8 mouse cellular contexts compared by ENCODE assay signal in genomic region chr3:65392421-65392817, GRCm38 (mm10). TPM values are rescaled to one million over a fixed set of nuclear protein-coding genes. Genes with fewer than 3 reads are reported as not detected.
A peak's percentile ranks its signal among the peaks of the same experiment; 100 is the strongest.
DNase-seq lines count a peak whose midpoint lies in the region; ATAC-seq and TF ChIP-seq lines count a peak whose summit lies in the region.

Gene Ssr3, minus strand, starts transcription at chr3:65392623.

- H3K27ac ChIP-seq in MEL (ENCODE audit: control insufficient read depth, low read depth, low read length): peak within 1 kb of the TSS; percentile 37
- H3K27ac ChIP-seq in cerebellum, adult 2 months (ENCODE audit: insufficient read depth, low read length): 0 out of 2 replicates have a peak within 1 kb of the TSS, but pooled peaks have one; percentile 34
- H3K27ac ChIP-seq in forebrain, postnatal 0 days (ENCODE audit: low read depth, low read length): peak within 1 kb of the TSS; percentile 88
- peak within 1 kb of the TSS; percentile 86 for H3K27ac ChIP-seq in lung, embryonic 15.5 days

- peak; percentile 68 to 84 for TF ChIP-seq POLR2A in MEL (IDR thresholded peaks at IDR 0.05; ENCODE audit: control insufficient read depth in 1 of 2, insufficient read depth in 1 of 2, low read depth in 1 of 2, low read length in 2 of 2, poor library complexity in 1 of 2)
- TF ChIP-seq POLR2A in cerebellum, adult 2 months (IDR thresholded peaks at IDR 0.05; ENCODE audit: borderline replicate concordance, insufficient read depth, low read length): peak; percentile 84; the same call in 1 of the 2 replicates

- H3K36me3 ChIP-seq in MEL (ENCODE audit: control insufficient read depth in 1 of 2, insufficient read depth in 2 of 2, low read length in 2 of 2): peaks cover 25 to 33% of the 10 kb centered on the region in 2 experiments
- H3K36me3 ChIP-seq in forebrain, postnatal 0 days (ENCODE audit: insufficient read depth): 0 out of 2 replicates have a peak, but pooled peaks cover 6% of the 10 kb centered on the region
- H3K36me3 ChIP-seq in lung, embryonic 15.5 days: peaks cover 23% of the 10 kb centered on the region

- peaks cover 10 to 13% of the 10 kb centered on the region in 2 experiments for H3K4me1 ChIP-seq in MEL (ENCODE audit: control insufficient read depth in 1 of 2, insufficient read depth in 2 of 2, low read length in 2 of 2)
- no peaks in the 10 kb centered on the region for H3K4me1 ChIP-seq in cerebellum, adult 2 months (ENCODE audit: control insufficient read depth, insufficient read depth, low read length)
- peaks cover 5% of the 10 kb centered on the region for H3K4me1 ChIP-seq in forebrain, postnatal 0 days (ENCODE audit: insufficient read depth)
- H3K4me1 ChIP-seq in lung, embryonic 15.5 days: 0 out of 2 replicates have a peak, but pooled peaks cover 7% of the 10 kb centered on the region

- H3K9me3 ChIP-seq in MEL (replicated peaks; ENCODE audit: insufficient read depth, low read length): no peaks in the 10 kb centered on the region
- no peaks in the 10 kb centered on the region for H3K9me3 ChIP-seq in forebrain, postnatal 0 days (ENCODE audit: low read length)
- no peaks in the 10 kb centered on the region for H3K9me3 ChIP-seq in lung, embryonic 15.5 days

- no peak for TF ChIP-seq RAD21 in MEL (IDR thresholded peaks at IDR 0.05; ENCODE audit: low read depth, low read length)

- H3K79me2 ChIP-seq in MEL (ENCODE audit: control insufficient read depth, insufficient read depth, low read length, poor library complexity): peaks cover 30% of the 10 kb centered on the region

- peak within 1 kb of the TSS; percentile 95 for H3K9ac ChIP-seq in MEL (ENCODE audit: control insufficient read depth, low read depth, low read length, poor library complexity, severe bottlenecking)
- peak within 1 kb of the TSS; percentile 83 for H3K9ac ChIP-seq in forebrain, postnatal 0 days
- H3K9ac ChIP-seq in lung, embryonic 15.5 days: peak within 1 kb of the TSS; percentile 93

- no peaks in the 10 kb centered on the region for H3K27me3 ChIP-seq in MEL (ENCODE audit: control insufficient read depth in 1 of 2, insufficient read depth in 2 of 2, low read length in 2 of 2)
- H3K27me3 ChIP-seq in cerebellum, adult 2 months (ENCODE audit: control insufficient read depth, insufficient read depth, low read length): no peaks in the 10 kb centered on the region
- H3K27me3 ChIP-seq in forebrain, postnatal 0 days (ENCODE audit: insufficient read depth, low read length): no peaks in the 10 kb centered on the region
- H3K27me3 ChIP-seq in lung, embryonic 15.5 days: no peaks in the 10 kb centered on the region

- DNase-seq in MEL (ENCODE audit: low read depth, low spot score): peak; percentile 98
- peak; percentile 98 for DNase-seq in cerebellum, adult 2 months
- DNase-seq in forebrain, postnatal 0 days: peak; percentile 98
- peak; percentile 97 for DNase-seq in heart, postnatal 4 days
- peak; percentile 97 to 98 for DNase-seq in layer of hippocampus, adult 8-10 months (ENCODE audit: low spot score in 2 of 2)
- DNase-seq in ovary, adult 18-20 months (ENCODE audit: low spot score): peak; percentile 96
- DNase-seq in thymus, postnatal 0 days (ENCODE audit: low spot score): peak; percentile 96

- peak within 1 kb of the TSS; percentile 97 to 100 for H3K4me3 ChIP-seq in MEL (ENCODE audit: control insufficient read depth in 1 of 2, insufficient read depth in 1 of 2, low read depth in 2 of 2, low read length in 2 of 2)
- H3K4me3 ChIP-seq in cerebellum, adult 2 months (replicated peaks; ENCODE audit: insufficient read depth, low read depth, low read length): peak within 1 kb of the TSS; percentile 72
- H3K4me3 ChIP-seq in forebrain, postnatal 0 days (ENCODE audit: low read depth, low read length): peak within 1 kb of the TSS; percentile 70
- peak within 1 kb of the TSS; percentile 82 for H3K4me3 ChIP-seq in lung, embryonic 15.5 days

- TF ChIP-seq CTCF in MEL (IDR thresholded peaks at IDR 0.05 in 2 of 3, conservative IDR thresholded peaks at IDR 0.05 in 1 of 3; ENCODE audit: control insufficient read depth in 1 of 3, insufficient read depth in 1 of 3, low read depth in 2 of 3, low read length in 3 of 3, poor library complexity in 1 of 3, severe bottlenecking in 1 of 3): no peak
- no peak for TF ChIP-seq CTCF in cerebellum, adult 2 months (IDR thresholded peaks at IDR 0.05; ENCODE audit: borderline replicate concordance, insufficient read depth, low read depth, low read length)
- no peak; the same call in 1 of the 2 replicates for TF ChIP-seq CTCF in forebrain, postnatal 0 days (IDR thresholded peaks at IDR 0.05; ENCODE audit: low read depth)

- ATAC-seq in forebrain, postnatal 0 days: peak; percentile 100
- ATAC-seq in lung, embryonic 15.5 days (ENCODE audit: borderline replicate concordance, extremely low read depth, low FRiP score, low TSS enrichment): peak; percentile 100

- H3K4me2 ChIP-seq in forebrain, postnatal 0 days (ENCODE audit: low read depth): peak within 1 kb of the TSS; percentile 73
- peak within 1 kb of the TSS; percentile 63 for H3K4me2 ChIP-seq in lung, embryonic 15.5 days

- WGBS in cerebellum, adult 2 months: 0% methylated on average over 36 of the region's 36 CpGs
- 3% methylated on average over 36 of the region's 36 CpGs for WGBS in forebrain, postnatal 0 days
- 0% methylated on average over 36 of the region's 36 CpGs for WGBS in lung, embryonic 15.5 days

- TF ChIP-seq EP300 in MEL (IDR thresholded peaks at IDR 0.05; ENCODE audit: low read depth in 1 of 2, low read length in 2 of 2): no peak

TF ChIP-seq in MEL, 35 proteins besides CTCF, POLR2A, EP300 and RAD21 (continues in another document):
- TF ChIP-seq ETS1 (IDR thresholded peaks at IDR 0.05; ENCODE audit: low read depth, low read length) (no peak), MYB (IDR thresholded peaks at IDR 0.05; ENCODE audit: low read depth, low read length) (no peak), E2F4 (IDR thresholded peaks at IDR 0.05; ENCODE audit: borderline replicate concordance, low read depth, low read length) (no peak), NRF1 (IDR thresholded peaks at IDR 0.05; ENCODE audit: insufficient read depth, low read depth, low read length, poor library complexity, severe bottlenecking) (peak; percentile 40; the same call in 1 of the 2 replicates), ELF1 (IDR thresholded peaks at IDR 0.05; ENCODE audit: low read depth, low read length) (peak; percentile 98), NELFE (IDR thresholded peaks at IDR 0.05; ENCODE audit: low read depth, low read length) (peak; percentile 92), TBP (IDR thresholded peaks at IDR 0.05; ENCODE audit: low read depth, low read length) (peak; percentile 80), TAL1 (IDR thresholded peaks at IDR 0.05; ENCODE audit: low read length) (no peak), RCOR1 (IDR thresholded peaks at IDR 0.05; ENCODE audit: low read depth, low read length) (no peak), CHD2 (IDR thresholded peaks at IDR 0.05; ENCODE audit: low read length) (peak; percentile 74), HCFC1 (IDR thresholded peaks at IDR 0.05; ENCODE audit: low read depth, low read length) (peak; percentile 98), CHD1 (IDR thresholded peaks at IDR 0.05; ENCODE audit: low read depth, low read length) (no peak), TCF12 (IDR thresholded peaks at IDR 0.05; ENCODE audit: low read depth, low read length) (peak; percentile 65; the same call in 1 of the 2 replicates), ZMIZ1 (IDR thresholded peaks at IDR 0.05; ENCODE audit: low read depth, low read length) (no peak), MYC (IDR thresholded peaks at IDR 0.05; ENCODE audit: low read depth, low read length) (0 out of 2 replicates have a peak, but pooled peaks have one; percentile 44), JUND (IDR thresholded peaks at IDR 0.05; ENCODE audit: low read depth, low read length) (no peak), POLR2AphosphoS5 (IDR thresholded peaks at IDR 0.05; ENCODE audit: borderline replicate concordance, low read depth, low read length) (no peak), ZNF384 (IDR thresholded peaks at IDR 0.05; ENCODE audit: low read depth, low read length) (no peak), BHLHE40 (IDR thresholded peaks at IDR 0.05; ENCODE audit: borderline replicate concordance, low read depth, low read length) (no peak), SMC3 (IDR thresholded peaks at IDR 0.05; ENCODE audit: low read depth, low read length) (no peak), GATA1 (IDR thresholded peaks at IDR 0.05; ENCODE audit: low read depth, low read length) (no peak), POLR2AphosphoS2 (IDR thresholded peaks at IDR 0.05; ENCODE audit: low read length) (peak; percentile 71; the same call in 1 of the 2 replicates), KAT2A (conservative IDR thresholded peaks at IDR 0.05; ENCODE audit: low read depth, low read length) (peak; percentile 92), ZKSCAN1 (IDR thresholded peaks at IDR 0.05; ENCODE audit: low read depth, low read length) (no peak), MAZ (IDR thresholded peaks at IDR 0.05; ENCODE audit: low read depth, low read length) (no peak), GABPA (IDR thresholded peaks at IDR 0.05; ENCODE audit: low read depth, low read length) (no peak), USF1 (IDR thresholded peaks at IDR 0.05; ENCODE audit: low read depth, low read length) (no peak), MEF2A (IDR thresholded peaks at IDR 0.05; ENCODE audit: extremely low read depth, insufficient replicate concordance, low read depth, low read length, poor library complexity, severe bottlenecking) (no peak), ZC3H11A (IDR thresholded peaks at IDR 0.05; ENCODE audit: low read depth, low read length) (no peak), MAX (IDR thresholded peaks at IDR 0.05; ENCODE audit: low read length) (no peak), USF2 (IDR thresholded peaks at IDR 0.05; ENCODE audit: borderline replicate concordance in 1 of 2, insufficient read depth in 1 of 2, low read depth in 1 of 2, low read length in 2 of 2) (no peak), MXI1 (IDR thresholded peaks at IDR 0.05; ENCODE audit: low read depth, low read length) (peak; percentile 74)

RNA-seq across cellular contexts. Expression of gene Ssr3, which starts in this region (rescaled TPM):
- total RNA-seq in MEL (2012; rRNA removed): 129 and 131 TPM in 2 replicates
- 100 to 1,000 TPM; 105 to 125 TPM for polyA plus RNA-seq in MEL (2012; ENCODE audit: insufficient read depth in 1 of 2, insufficient read length in 2 of 2, low read depth in 1 of 2, low replicate concordance in 2 of 2, missing spikeins in 1 of 2)
- polyA plus RNA-seq in cerebellum, adult 2 months (2012; rRNA removed): 91.6 and 92.7 TPM in 2 replicates
- total RNA-seq in forebrain, postnatal 0 days (2014; rRNA removed): 146 and 174 TPM in 2 replicates
- polyA plus RNA-seq in forebrain, postnatal 0 days (2015; fragmentation: Nextera tagmentation; extraction: Ambion mirVana): 149 and 155 TPM in 2 replicates
- 100 to 1,000 TPM; 178 TPM for total RNA-seq in heart, postnatal 4 days (2021)
- total RNA-seq in layer of hippocampus, adult 8-10 months (2022): 100 to 1,000 TPM in 3 of 4 experiments, 10 to 100 TPM in 1; 99.4 to 115 (median 107) TPM
- polyA plus RNA-seq in lung, embryonic 15.5 days (2015; fragmentation: Nextera tagmentation; extraction: Ambion mirVana): 311 and 314 TPM in 2 replicates
- polyA plus RNA-seq in thymus, postnatal 0 days (2015; fragmentation: Nextera tagmentation; extraction: Ambion mirVana): 116 and 128 TPM in 2 replicates

Comparison
In these comparisons a context has a peak if more than half of its experiments do, and no peak if none do; other contexts are left out.
1. Peak in every context shown above with its lines: DNase-seq, ATAC-seq, H3K4me3 ChIP-seq and H3K27ac ChIP-seq.
2. H3K27ac ChIP-seq: peak in every context shown above with its lines; median percentile 88 in forebrain, postnatal 0 days; 86 in lung, embryonic 15.5 days; 37 in MEL; 34 in cerebellum, adult 2 months.